Mouse (Mus musculus) heart, adult 9 months (tissue): ENCODE data around the gene Zdhhc14.

Experiments used
- DNase-seq, 2 experiments: peaks; one replicate each; pipeline ENCODE4 v3.0.0; 2022; ENCODE audit warnings: low spot score in 2 of 2

Gene Zdhhc14

DNA sequence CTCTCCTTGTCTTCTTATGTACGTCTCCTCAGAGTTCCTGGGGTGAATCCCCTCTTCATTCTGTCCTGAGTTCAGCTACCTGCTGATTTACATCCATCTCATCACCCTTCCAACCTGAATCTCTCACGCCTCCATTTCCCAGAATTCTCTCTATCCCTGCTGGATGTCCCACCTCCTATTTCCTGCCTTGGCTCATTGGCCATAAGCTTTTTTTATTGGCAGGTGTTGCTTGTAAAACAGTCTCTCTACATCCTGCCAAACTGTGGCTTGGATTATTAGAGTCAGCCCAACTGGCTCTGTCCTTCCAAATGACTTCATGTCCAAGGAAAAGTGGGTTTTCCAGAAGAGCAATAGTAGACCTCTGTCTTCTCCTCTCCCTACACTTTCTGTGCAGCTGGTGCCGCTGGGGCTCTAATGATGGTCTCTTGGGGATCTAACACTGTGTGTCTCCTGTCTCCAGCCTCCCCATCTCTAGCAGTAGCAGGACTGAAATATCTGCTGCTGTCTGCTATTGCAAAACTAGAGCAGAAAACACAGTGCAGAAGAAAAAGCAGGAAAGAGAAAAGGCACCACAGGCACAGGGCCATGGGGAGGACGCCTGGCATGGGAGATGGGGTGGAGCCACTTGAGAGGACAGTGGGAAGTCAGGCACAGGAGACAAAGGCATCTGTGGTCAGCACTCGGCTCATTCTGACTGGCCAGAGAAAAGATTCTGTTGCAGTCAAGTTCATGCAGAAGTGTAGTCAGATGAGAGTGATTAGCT, 288.0 kb downstream of the Zdhhc14 start:
- DNase-seq = peak in 1 of 2 experiments; percentile 46

GRCm38 (mm10) chr17:5785238-5785637, 292.9 kb downstream of the Zdhhc14 start:
- DNase-seq = no peak

DNA sequence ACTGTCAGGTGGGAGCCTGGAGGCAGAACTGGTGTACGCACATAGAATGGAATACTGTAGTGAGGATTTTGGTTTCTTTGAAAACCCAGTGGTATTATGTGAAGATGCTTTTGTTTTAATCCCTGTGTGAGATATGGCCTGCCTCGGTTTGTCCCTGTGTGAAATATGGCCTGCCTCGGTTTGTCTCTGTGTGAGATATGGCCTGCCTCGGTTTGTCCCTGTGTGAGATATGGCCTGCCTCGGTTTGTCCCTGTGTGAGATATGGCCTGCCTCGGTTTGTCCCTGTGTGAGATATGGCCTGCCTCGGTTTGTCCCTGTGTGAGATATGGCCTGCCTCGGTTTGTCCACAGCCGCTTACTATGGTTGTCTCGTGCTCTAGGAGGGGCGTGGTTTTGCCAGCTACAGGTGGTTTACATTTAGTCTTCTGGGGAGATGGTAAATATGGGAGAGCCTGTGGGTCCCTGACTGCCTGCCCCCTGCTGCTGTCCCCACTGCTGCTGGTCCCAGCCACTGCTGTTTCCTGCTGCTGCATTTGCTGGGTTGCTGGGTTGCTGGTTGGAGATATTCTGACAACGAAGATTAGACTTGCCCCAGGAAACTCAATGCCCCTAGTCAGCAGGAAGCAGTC, 299.9 kb downstream of the Zdhhc14 start:
- DNase-seq = no peak

DNA sequence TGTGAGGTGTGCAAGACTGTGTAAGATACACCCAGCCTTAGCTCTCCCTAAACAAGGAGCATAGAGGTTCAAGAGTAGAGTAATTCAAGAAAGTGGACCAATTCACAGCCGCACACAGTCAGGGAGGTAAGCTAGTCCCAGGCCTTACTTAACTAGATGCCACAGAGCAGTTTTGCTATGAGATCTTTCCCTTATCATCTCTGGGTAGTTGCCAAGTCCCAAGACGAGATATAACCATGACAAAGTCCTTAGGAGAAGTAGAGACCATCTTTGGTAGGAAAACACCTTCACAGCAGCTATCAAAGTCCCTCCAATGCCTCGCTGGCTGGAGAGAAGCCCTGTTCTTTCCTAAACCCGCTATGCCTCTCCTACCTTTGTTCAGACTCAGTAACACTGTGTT, 301.2 kb downstream of the Zdhhc14 start:
- DNase-seq = no peak

DNA sequence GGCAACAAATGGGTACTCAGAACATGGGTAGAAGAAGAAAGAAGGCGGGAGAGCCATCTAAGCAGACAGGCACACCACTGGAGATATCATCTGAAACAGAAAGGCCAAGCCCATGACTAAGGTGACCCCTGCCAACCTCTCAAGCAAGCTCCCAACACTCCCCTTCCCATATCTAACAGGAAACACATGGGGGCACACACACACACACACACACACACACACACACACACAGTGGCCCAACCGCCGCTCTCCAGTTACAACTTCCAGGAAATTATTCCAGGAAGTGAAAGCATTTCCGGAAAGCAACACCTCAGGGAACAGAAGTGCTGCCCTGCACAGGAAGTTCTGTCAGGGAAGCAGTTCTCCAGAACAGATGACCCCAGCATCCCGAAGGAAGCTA, 301.9 kb downstream of the Zdhhc14 start:
- DNase-seq = peak in 1 of 2 experiments; percentile 52

DNA sequence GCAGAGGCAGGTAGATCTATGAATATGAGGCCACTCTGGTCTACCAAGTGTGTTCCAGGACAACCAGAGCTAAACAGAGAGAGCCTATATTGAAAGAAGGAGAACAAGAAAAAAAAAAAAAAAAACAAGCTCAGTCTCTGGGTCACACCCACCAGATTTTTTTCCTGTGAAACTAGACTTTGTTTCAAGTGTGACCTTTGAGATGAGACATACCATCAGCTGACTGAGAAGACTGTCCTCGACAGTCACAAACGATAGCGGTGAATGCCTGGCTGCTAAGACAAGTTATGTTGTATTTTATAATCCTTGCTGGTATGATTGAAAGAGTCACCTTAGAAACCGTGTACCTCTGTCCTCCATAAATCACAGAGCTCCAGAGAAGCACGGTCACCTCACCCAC, 303.0 kb downstream of the Zdhhc14 start:
- DNase-seq = no peak

DNA sequence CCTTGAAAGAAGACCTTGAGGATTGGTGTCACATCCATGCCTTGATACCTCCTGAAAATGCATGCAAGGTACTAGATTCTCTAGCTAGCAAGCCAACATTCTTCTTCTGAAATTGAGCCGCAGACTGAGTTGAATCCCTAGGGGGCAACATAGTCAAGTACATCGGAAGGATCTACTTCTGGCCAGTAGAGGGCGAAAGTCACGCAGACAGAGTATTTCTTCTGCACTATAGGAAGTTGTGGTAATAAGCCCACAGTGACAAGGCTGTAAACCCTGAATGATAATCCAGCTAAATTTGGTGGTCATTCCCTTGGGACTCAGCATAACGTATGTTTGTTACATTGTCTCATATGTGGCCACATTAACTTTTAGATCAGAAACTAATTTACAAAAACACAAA, 303.5 kb downstream of the Zdhhc14 start:
- DNase-seq = peak; percentile 69 to 87

DNA sequence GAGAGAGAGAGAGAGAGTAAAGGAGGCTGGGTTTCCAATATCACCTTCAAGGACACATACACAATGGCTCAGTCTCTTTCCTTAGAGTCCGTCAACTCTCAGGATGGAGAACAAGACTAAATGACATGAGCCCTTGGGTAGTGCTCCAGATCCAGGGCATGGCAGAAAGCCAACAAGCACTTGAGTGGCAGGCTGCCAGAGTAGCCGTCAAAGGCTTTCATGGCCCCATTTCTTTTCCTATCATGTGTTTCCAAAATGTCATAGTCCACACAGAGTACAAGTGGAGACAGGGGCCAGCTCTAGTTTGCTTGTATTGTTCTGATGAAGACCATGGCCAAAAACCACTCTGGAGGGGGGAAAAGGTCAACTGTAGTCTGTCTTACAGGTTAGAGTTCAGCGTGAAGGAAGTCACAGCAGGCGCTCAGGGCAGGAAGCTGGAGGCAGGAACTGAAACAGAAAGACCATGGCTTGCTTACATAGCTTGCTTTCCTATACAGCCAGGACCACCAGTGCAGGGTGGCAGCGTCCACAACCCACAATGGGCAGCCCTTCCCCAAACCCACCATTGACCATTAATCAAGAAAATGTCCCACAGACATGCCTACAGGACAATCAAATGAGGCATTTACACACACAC, 304.9 kb downstream of the Zdhhc14 start:
- DNase-seq = no peak

DNA sequence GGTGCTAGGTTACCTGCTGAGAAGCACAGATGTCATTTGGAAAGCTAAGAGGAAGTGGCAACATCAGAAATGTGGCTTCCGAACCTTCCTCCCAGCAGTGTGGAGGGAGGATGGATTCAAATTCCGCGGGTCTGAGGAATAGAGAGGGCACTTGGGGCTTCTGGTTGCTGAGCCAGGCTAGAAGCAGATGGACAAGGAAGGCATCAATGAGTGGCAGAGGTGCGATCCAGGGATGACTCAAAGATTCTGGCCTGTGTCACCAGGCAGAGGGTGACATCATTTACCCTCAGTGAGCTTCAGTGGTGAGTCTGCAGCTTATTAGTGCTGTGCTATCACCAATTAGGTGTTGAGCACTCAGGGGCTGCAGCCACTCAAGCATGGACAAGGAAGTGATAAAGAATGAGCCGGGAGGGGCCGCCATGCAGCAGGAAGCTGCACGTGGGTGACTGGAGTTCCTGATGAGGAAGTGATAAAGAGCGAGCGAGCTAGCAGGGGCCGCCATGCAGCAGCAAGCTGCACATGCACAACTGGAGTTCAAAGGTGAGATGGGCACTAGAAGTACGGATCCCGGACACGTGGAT, 306.0 kb downstream of the Zdhhc14 start:
- peak in 1 of 2 experiments; percentile 34 for DNase-seq

DNA sequence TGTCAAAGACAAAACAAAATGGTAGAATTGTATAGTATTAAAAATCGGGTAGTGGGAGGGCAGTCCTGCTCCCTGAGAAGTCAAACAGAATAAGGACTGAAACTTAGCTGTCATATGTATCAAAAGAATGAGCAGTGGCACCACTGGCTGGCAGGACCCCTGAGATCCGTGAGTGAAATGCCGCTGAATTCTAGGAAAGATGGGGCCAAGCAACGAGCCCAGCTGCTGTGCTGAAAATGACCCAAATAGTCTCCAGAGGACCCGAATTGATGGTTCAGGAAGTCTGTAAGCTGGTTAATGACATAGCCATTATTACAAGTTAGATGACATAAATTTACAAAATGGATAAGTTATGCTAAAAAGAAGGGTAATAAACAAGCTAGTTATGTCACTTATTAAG, 306.5 kb downstream of the Zdhhc14 start:
- no peak for DNase-seq

GRCm38 (mm10) chr17:5799396-5800021, 307.2 kb downstream of the Zdhhc14 start:
- DNase-seq = no peak

- DNase-seq = no peak
Observed at GRCm38 (mm10) chr17:5800254-5800653, 307.9 kb downstream of the Zdhhc14 start.

DNA sequence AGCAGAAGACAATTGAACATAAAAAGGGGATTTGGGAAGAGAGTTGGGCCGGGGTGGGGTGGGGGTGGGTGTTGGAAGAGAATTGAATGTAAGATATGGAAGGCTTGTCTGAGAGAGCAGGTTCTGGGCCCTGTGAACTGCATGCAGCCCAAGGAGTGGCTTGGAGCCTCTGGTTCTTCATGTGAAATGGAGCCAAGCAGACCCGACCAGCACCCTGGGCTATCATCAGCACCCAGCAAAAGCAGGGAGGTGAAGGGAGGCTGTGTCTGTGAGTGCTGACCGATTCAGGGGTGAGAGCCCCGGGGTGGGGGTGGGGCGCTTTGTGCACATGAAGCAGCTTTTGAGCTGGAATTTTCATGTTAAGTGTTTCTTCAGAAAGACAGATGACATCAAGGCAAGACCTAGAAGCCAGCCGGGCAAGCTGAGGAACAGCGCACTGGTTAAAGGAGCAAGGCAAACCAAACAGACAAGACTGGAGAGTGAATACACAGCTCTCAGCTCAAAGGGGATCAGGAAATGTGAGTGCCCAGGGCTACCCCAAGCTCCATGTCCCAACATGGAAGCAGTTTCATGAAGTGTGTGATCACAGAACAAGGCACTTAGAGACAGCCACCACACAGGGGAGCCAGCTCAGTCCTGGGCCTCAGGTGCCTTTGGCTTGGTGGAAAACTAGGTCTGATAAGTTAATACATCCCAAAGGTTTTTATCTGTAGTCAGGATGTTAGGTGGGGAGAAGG, 308.6 kb downstream of the Zdhhc14 start:
- no peak for DNase-seq

DNA sequence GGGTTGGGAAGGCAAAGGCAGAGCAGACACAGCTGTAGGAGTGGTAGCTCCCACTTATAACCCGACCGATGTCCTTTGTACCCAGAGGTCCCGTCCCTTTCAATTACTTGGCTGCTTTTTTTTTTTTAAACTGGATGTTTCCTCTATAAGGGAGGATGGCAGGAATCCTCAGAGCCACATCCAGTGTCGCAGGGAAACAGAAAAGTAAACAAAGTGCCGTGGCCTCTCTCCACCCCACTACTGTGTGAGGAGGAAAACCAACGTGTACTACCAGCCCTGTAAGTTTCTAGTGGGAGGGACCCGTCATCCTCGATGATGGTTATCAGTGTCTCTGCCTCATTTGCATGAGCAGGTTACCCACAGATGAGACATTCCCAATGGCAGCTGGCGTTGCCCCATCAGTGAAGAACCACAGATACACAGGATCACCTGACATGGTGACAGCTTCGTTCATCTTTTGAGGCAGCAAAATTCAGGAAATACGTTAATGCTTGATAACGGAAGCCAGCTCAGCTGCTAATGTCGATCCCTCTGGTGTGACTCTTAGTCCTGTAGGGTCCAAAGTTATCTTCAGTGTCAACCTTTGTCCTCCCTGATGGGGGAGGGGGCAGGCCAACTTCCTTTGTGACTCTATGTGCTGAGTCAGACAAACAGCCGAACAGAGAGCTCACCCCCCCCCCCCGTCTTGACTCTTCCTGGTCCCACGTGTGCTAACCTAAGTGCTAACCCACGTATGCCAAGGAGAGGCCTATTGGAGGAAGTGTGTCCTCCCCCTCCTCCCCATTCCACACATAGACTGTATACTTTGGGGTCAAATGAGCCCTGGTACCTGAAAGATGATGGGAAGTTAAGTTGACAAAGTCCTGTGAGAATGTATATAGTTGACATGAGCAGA, 309.7 kb downstream of the Zdhhc14 start:
- no peak for DNase-seq

DNA sequence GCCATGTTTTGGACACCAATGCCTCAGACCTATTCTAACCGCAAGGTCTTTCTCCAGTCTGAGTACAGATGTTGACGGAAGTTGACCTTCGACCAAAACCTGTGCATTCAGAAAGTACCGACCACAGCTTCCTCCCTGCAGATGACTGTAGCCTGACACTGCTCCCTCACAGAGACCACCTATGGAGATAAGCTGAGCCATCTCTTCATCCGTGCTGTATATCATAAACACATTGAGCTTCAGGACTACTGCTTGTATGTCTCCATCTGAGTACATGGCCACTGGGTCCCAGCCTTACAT, 310.2 kb downstream of the Zdhhc14 start:
- no peak for DNase-seq
